Mouse (Mus musculus) urinary bladder, postnatal 4 days (tissue): ENCODE measurements at regions not wholly inside any gene's neighbourhood (a gene's known extent, or its start where the extent isn't known, plus 50 kb on each side); places are given as distances from the start of the nearest gene placed in this dataset.

Experiments
- DNase-seq, 2 experiments: peaks; one replicate each; pipeline ENCODE4 v3.0.0; 2021 to 2022; ENCODE audit warnings: low spot score in 2 of 2

- DNase-seq = no peak
These were observed 102.3 kb upstream of the Fut8 start for GRCm38 (mm10) chr12:77135661-77136060.

DNA sequence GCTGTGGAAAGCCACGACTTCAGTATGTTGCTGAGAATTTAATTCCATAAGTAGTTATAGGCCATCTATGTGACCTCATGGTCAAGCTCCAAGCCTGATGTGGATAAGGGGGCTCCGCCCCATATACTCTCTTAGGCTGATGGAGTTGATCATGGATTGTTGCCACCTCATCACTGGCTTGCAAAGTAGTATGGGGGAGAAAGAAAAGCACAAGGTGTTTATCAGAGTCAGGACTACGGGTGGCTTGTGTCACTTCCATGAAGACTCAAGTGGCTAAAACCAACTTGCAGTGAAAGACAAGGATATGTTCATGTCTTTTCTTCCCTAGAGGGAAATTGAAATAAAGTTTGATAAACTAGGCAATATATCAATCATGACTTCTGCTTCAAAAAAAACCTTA lies 102.9 kb upstream of the Fut8 start:
- DNase-seq = no peak

- no peak for DNase-seq
These were observed 103.5 kb upstream of the Fut8 start for GRCm38 (mm10) chr12:77134306-77135010.

- no peak for DNase-seq
These were observed 104.2 kb upstream of the Fut8 start for GRCm38 (mm10) chr12:77133465-77134305.

DNA sequence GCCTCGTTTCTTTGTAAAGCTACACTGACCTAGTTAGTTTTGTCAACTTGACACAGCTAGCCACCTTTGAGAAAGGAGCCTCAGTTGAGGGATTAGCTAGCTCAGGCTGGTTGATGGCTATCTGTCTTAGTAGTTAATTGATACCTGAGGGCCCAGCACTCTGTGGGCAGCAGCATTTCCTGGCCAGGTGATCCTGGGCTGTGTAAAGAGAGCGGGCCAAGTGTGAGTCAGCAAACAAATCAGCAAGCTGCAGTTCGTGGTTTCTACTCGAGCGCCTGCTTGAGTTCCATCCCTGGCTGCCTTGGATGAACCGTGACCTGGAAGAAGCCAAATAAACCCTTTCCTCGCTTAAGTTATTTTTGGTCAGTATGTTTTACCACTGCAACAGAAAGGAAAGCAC lies 106.6 kb upstream of the Fut8 start:
- no peak for DNase-seq

DNA sequence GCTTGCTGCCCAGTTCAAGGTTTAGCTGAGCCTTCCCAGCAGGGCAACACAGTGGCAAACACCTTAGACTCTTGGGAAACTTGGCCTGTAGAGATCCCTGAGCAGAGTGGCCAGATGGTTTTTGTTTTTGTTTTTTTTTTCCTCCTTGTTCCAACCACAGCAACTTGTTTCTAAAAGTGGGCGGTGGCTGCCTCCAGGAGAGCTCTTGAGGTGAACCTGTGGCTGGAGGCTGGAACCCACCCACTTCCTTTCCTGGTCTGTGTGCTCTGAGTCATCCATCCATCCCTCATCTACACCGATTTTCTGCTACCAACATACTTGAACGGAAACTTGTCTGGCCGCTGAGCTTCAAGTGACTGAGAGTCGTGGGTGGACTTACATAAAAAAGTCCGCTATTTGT lies 107.4 kb upstream of the Fut8 start:
- DNase-seq = no peak

GRCm38 (mm10) chr12:77124267-77124666 lies 113.7 kb upstream of the Fut8 start:
- DNase-seq = no peak

GRCm38 (mm10) chr12:77113516-77113915 lies 124.4 kb upstream of the Fut8 start:
- no peak for DNase-seq

DNA sequence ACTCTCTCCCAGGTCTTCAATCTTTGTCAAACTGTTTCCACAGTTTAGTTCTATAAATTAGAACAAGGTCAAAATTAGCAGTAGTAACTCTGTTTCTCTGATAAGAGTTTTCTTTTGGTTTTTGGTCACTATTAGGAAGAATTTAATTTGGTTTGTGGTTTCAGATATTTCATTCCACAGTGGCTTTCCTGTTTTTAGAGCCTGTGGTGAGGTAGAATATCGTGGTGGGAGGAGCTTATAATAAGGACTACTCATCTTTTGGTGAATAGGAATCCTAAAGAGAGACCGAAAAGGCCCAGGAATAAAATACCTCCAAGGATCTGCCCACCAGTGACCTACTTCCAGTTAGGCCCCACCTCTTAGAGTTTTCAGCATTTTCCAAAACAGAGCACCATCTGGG lies 125.8 kb upstream of the Fut8 start:
- DNase-seq = no peak

GRCm38 (mm10) chr12:77107251-77107650 lies 130.7 kb upstream of the Fut8 start:
- DNase-seq = no peak

GRCm38 (mm10) chr12:77105887-77106600 lies 131.9 kb upstream of the Fut8 start:
- DNase-seq = no peak

DNA sequence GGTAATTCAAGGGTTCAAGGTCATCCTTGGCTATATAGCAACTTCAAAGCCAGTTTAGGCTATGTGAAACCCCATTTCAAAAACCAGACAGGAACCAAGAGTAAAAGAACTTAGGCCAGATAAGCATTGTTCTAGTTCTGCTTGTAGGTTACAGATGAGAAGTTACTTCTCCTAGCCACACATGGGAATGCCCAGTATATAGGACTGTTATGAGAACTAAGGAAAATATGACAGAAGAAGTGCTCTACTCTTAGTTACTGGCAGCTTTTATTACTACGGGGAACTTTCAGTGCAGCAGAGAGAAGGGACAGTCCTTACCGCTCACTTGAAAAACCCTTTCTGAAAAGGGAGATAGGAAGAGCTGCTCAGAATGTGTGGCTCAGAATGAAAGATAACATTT lies 137.4 kb upstream of the Fut8 start:
- DNase-seq = no peak

DNA sequence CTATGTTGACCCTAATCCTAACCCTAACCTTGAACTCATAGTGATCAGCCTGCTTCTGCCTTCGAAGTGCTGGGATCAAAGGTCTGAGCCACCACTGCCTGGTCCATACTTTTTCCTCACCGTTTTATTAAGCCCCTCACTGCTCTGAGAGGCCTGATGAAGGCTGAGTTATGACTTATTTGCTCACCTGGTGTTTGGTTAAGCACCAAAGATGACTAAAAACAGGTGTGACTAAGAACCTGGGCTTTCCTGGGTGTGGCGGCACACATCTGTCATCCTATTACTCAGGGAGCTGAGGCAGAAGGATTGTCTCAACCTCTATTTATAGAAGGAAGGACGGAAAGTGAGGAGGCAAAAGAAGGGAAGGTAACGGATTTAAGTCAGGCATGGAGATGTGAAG lies 137.5 kb upstream of the Max start:
- no peak for DNase-seq

DNA sequence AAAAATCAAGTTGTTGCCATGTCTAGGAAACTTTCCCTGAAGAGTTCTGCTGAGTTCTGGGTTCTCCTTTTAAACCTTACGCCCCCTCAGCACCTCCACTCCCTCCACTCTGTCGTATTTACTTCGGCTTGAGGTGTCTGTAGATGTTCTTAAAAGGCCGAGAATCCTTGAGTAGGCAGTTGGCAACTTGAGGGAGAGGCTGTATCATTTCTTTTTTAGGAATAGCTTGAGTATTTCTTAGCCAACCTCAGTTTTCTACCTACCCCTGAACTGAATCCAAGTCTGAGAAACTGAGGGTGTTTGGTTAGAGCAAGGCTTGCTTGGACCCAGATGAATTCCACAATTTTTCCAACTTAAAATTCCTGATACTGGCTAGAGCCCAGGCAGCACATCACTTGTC lies 136.8 kb upstream of the Max start:
- DNase-seq = no peak

GRCm38 (mm10) chr12:77097831-77098230 lies 135.8 kb upstream of the Max start:
- DNase-seq = no peak

DNA sequence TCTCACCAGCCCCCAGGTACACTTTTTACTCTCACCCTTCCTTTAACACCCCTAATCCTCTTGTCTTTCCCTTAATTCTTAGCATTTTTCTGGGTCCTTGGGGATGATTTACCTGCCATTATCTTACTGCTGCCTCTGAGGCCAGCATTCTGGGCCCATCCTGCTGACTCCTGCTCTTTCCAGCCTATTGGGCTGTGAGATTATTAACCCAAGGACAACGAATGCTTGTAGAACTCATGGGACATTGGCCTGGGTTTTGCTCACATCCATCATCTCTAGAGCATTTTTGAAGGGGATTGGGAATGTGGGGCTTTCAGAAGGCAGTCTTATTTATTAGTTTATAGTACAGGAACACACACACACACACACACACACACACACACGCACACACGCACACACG lies 134.5 kb upstream of the Max start:
- DNase-seq = no peak

DNA sequence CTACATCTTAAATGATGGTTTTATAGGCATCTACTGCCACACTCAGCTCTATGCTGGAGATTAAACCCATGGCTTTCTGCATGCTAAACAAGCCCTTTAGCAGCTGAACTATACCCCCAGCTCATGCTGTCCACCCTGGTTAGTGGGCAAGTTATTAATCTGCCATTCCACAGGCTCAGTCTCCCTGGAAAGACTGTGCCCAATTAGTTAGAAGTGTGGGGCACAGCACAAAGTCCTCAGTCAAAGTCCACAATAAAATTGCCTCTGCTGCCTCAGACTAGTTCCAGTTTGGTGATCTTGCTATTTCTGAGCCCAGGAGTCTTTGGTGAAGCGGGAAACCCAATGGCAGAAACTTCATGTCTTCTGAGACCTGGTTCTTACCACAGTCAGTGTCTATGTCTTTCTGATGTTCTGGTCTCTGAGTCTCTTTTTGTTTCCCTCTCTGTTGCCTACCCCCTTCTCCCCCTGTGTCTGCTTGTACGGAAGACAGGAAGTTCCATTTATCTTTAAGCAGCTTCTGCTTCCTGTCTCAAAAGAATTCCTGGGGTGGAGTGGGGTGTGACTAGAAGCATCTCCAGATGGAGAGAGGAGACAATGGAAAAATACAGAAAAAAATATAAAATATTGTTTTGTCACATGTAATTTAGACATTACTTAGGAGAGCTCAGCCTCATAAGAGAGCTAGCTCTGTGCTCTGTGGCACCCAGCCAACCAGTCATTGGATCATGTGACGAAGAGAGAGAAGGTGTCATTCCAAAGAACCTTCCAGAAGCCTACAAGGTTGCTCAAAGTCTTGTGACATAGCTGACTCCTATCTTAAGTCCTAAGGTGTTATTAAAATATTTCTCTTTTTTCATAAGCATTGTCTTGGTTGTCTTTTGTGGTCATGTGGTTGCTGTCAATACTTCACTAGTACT lies 133.3 kb upstream of the Max start:
- no peak for DNase-seq

GRCm38 (mm10) chr12:77094168-77094567 lies 132.2 kb upstream of the Max start:
- DNase-seq = no peak

GRCm38 (mm10) chr12:77092741-77093140 lies 130.7 kb upstream of the Max start:
- no peak for DNase-seq

DNA sequence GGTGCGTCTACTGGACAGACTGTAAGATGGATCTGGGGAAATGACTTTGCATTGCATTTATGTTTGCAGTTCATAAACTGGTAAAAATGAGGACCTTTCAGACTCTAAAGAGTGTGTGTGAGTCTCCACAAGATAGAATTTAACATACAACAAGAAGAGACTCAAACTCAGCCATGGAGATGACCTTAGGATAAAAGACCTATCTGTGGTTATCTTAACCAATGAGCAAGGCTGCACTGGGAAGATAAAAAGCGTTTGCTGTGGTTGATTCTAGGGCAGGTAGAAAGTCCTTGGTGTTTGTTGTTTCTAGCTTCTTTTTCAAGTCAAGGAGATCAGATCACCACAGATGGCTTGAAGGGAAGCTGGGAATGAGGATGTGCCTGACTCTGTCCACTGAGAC lies 130.1 kb upstream of the Max start:
- DNase-seq = no peak

GRCm38 (mm10) chr12:77091700-77092099 lies 129.7 kb upstream of the Max start:
- no peak for DNase-seq

DNA sequence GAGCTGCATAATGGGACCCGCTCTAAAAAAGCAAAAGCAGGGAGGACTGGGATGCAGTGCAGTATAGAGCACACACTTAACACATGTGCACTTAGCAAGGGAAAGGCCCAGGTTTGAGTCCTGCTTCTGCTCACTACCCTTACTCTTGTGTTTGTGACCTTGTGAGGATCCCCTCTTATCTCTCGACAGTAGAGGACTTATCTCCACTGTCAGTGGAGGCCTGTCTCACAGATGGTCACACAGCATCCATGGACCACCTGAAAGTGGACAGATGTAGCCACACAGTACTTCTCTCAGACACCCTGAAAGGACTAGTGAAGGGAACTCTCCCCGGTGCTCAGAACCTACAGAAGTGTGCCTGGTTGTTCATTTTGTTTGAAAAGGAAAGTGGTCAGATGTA lies 128.5 kb upstream of the Max start:
- no peak for DNase-seq
